ENCODE assay signal across 8 mouse cellular contexts in genomic region chr3:57575660-57576055, GRCm38 (mm10). TPM values are rescaled to one million over a fixed set of nuclear protein-coding genes. Genes with fewer than 3 reads are reported as not detected.
DNase-seq lines count a peak whose midpoint lies in the region; ATAC-seq lines count a peak whose summit lies in the region.

Wwtr1 (minus strand) TSS chr3:57575910.

- H3K9me3 ChIP-seq in hindbrain, embryonic 13.5 days = no peaks in the 10 kb centered on the region

- peak within 1 kb of the TSS; percentile 76 for H3K27ac ChIP-seq in hindbrain, embryonic 13.5 days

- WGBS in hindbrain, embryonic 13.5 days = under 1% methylated on average over 36 of the region's 36 CpGs

- no peaks in the 10 kb centered on the region for H3K36me3 ChIP-seq in hindbrain, embryonic 13.5 days

- peak within 1 kb of the TSS; percentile 74 for H3K4me3 ChIP-seq in hindbrain, embryonic 13.5 days

- H3K4me2 ChIP-seq in hindbrain, embryonic 13.5 days = peak within 1 kb of the TSS; percentile 97

- peak; percentile 91 for ATAC-seq in hindbrain, embryonic 13.5 days (ENCODE audit: low FRiP score)

- H3K9ac ChIP-seq in hindbrain, embryonic 13.5 days = peak within 1 kb of the TSS; percentile 77

- H3K27me3 ChIP-seq in hindbrain, embryonic 13.5 days = 0 out of 2 replicates have a peak, but pooled peaks cover 5% of the 10 kb centered on the region

- peaks cover 21% of the 10 kb centered on the region for H3K4me1 ChIP-seq in hindbrain, embryonic 13.5 days (replicated peaks)

- DNase-seq in ZHBTc4 (ENCODE audit: low read depth, low spot score) = peak; percentile 99
- peak; percentile 21 to 30 for DNase-seq in cerebellum, postnatal 36 days
- peak; percentile 92 for DNase-seq in gastrocnemius, adult 18-20 months (ENCODE audit: low spot score)
- DNase-seq in left cerebral cortex, adult 18-20 months (ENCODE audit: low spot score in 2 of 2) = peak; percentile 44 to 52
- peak; percentile 98 for DNase-seq in lung, postnatal 36 days
- DNase-seq in right cerebral cortex, adult 2 months (ENCODE audit: low spot score in 2 of 2) = peak; percentile 51 to 60
- peak; percentile 93 to 95 for DNase-seq in urinary bladder, postnatal 4 days (ENCODE audit: low spot score in 2 of 2)

RNA-seq across cellular contexts. Expression of gene Wwtr1, which starts in this region (rescaled TPM):
- 10 to 100 TPM; 21.9 to 30.1 TPM for total RNA-seq in gastrocnemius, adult 18-20 months (2021)
- polyA plus RNA-seq in hindbrain, embryonic 13.5 days (2015; fragmentation: Nextera tagmentation; extraction: Ambion mirVana) = 9.6 and 9.9 TPM in 2 replicates
- 10 to 100 TPM; 12.1 to 12.5 TPM for total RNA-seq in left cerebral cortex, adult 18-20 months (2021)

Comparison
In these comparisons a context has a peak if more than half of its experiments do, and no peak if none do; other contexts are left out.
1. Peak in every context shown above with its lines: DNase-seq, ATAC-seq, H3K4me3 ChIP-seq and H3K27ac ChIP-seq.
2. DNase-seq: peak in every context shown above with its lines; median percentile 99 in ZHBTc4; 98 in lung, postnatal 36 days; 94 in urinary bladder, postnatal 4 days; 92 in gastrocnemius, adult 18-20 months; 56 in right cerebral cortex, adult 2 months; 48 in left cerebral cortex, adult 18-20 months; 26 in cerebellum, postnatal 36 days.